Mouse (Mus musculus): ENCODE data around the gene Myo19.
"Not testable (repeated sequence)": the region's sequence is repeated elsewhere in the genome, so short reads cannot be mapped to it uniquely, and the experiment has no call there.

- not testable (repeated sequence) for TF ChIP-seq GATA1, TAL1 (IDR thresholded peaks at IDR 0.05; ENCODE audit: low read length)
These were observed 3.9 kb upstream of the Myo19 start for GRCm38 (mm10) chr11:84876020-84876419.

All from erythroblast, embryonic 14.5 days (primary cell).